Mouse (Mus musculus) midbrain, embryonic 15.5 days (tissue): ENCODE measurements around the gene Glis3. TPM values are rescaled to one million over a fixed set of nuclear protein-coding genes. Genes with fewer than 3 reads are reported as not detected.

ENCODE experiments used
- ATAC-seq: fragments of 200-750 bp; cut with Nextera tagmentation; replicated peaks from 2 replicates; pipeline ENCODE4 v1.8.0; 2017; ENCODE audit warnings: moderate TSS enrichment
- H3K27ac ChIP-seq: fragments of 300-500 bp; sonication (generic); 2 replicates; pipeline ENCODE4 v1.5.1; 2015; ENCODE audit warnings: mild to moderate bottlenecking, inconsistent platforms
- H3K27me3 ChIP-seq: fragments of 300-500 bp; sonication (generic); replicated peaks from 2 replicates; pipeline ENCODE4 v1.6.1; 2015; ENCODE audit warnings: inconsistent platforms
- H3K36me3 ChIP-seq: fragments of 300-500 bp; sonication (generic); replicated peaks from 2 replicates; pipeline ENCODE4 v1.6.1; 2015; ENCODE audit warnings: inconsistent platforms
- H3K4me1 ChIP-seq: fragments of 300-500 bp; sonication (generic); 2 replicates; pipeline ENCODE4 v1.6.1; 2015; ENCODE audit warnings: inconsistent platforms
- H3K4me2 ChIP-seq: fragments of 300-500 bp; sonication (generic); 2 replicates; pipeline ENCODE4 v1.6.1; 2015; ENCODE audit warnings: inconsistent platforms, mild to moderate bottlenecking, moderate library complexity
- H3K4me3 ChIP-seq: fragments of 300-500 bp; sonication (generic); 2 replicates; pipeline ENCODE4 v1.5.1; 2015; ENCODE audit warnings: mild to moderate bottlenecking, inconsistent platforms
- H3K9ac ChIP-seq: fragments of 300-500 bp; sonication (generic); 2 replicates; pipeline ENCODE4 v1.6.1; 2015; ENCODE audit warnings: mild to moderate bottlenecking, inconsistent platforms
- H3K9me3 ChIP-seq: fragments of 300-500 bp; sonication (generic); 2 replicates; pipeline ENCODE4 v1.6.1; 2016; ENCODE audit warnings: inconsistent platforms
- WGBS: fragments of 180-500 bp; shearing (Covaris S2); methylation state at CpG from one replicate; pipeline ENCODE4 v1.1.7; 2015; ENCODE audit warnings: mixed read lengths; 5-methylcytosine and 5-hydroxymethylcytosine counted together
- polyA plus RNA-seq: library from polyadenylated mRNA; unstranded; fragments of >200 nt; fragmentation: Nextera tagmentation; extraction: Ambion mirVana; gene quantifications from 2 replicates; pipeline ENCODE4 v1.2.1, GENCODE M21; 2015

Gene Glis3
- polyA plus RNA-seq, 1 experiment from 2014 or later: 3.3 TPM

GRCm38 (mm10) chr19:28383425-28383824 lies 296.5 kb downstream of the Glis3 start:
- 77% methylated on average over 5 of the region's 5 CpGs for WGBS
- Histone ChIP-seq H3K27me3 (no peaks in the 10 kb centered on the region), H3K9me3 (no peaks in the 10 kb centered on the region), H3K4me1 (peaks cover 14% of the 10 kb centered on the region), H3K4me2 (no peak overlapping the region), H3K4me3 (no peak overlapping the region), H3K27ac (no peak overlapping the region), H3K9ac (no peak overlapping the region), H3K36me3 (no peaks in the 10 kb centered on the region)
- ATAC-seq: no peak

GRCm38 (mm10) chr19:28382168-28382911 lies 297.5 kb downstream of the Glis3 start:
- Histone ChIP-seq H3K4me2 (no peak overlapping the region), H3K27ac (0 out of 2 replicates have a peak overlapping the region, but pooled peaks have one; percentile 24)
- ATAC-seq: peak; percentile 80

GRCm38 (mm10) chr19:28381441-28381840 lies 298.4 kb downstream of the Glis3 start:
- no peaks in the 10 kb centered on the region for H3K27me3 ChIP-seq
- H3K27ac ChIP-seq: no peak overlapping the region
- H3K4me2 ChIP-seq: no peak overlapping the region
- no peak for ATAC-seq
- 39% methylated on average over 9 of the region's 9 CpGs for WGBS
- peaks cover 14% of the 10 kb centered on the region for H3K4me1 ChIP-seq
- no peaks in the 10 kb centered on the region for H3K36me3 ChIP-seq
- H3K9ac ChIP-seq: no peak overlapping the region
- no peak overlapping the region for H3K4me3 ChIP-seq
- no peaks in the 10 kb centered on the region for H3K9me3 ChIP-seq

More at GRCm38 (mm10) chr19:28382168-28382911, 297.5 kb downstream of the Glis3 start:
- H3K4me3 ChIP-seq: no peak overlapping the region
- peaks cover 14% of the 10 kb centered on the region for H3K4me1 ChIP-seq
- H3K9ac ChIP-seq: no peak overlapping the region
- no peaks in the 10 kb centered on the region for H3K9me3 ChIP-seq
- 17% methylated on average over 10 of the region's 10 CpGs for WGBS
- no peaks in the 10 kb centered on the region for H3K27me3 ChIP-seq
- H3K36me3 ChIP-seq: no peaks in the 10 kb centered on the region

GRCm38 (mm10) chr19:28380691-28381262 lies 299.1 kb downstream of the Glis3 start:
- Histone ChIP-seq H3K4me1 (peaks cover 14% of the 10 kb centered on the region), H3K4me3 (no peak overlapping the region), H3K4me2 (no peak overlapping the region), H3K27ac (no peak overlapping the region), H3K9me3 (no peaks in the 10 kb centered on the region), H3K9ac (no peak overlapping the region), H3K27me3 (no peaks in the 10 kb centered on the region; the same call in 1 of the 2 replicates), H3K36me3 (no peaks in the 10 kb centered on the region)
- WGBS: 45% methylated on average over 9 of the region's 9 CpGs
- no peak for ATAC-seq

- Histone ChIP-seq H3K36me3 (no peaks in the 10 kb centered on the region), H3K27me3 (no peaks in the 10 kb centered on the region; the same call in 1 of the 2 replicates), H3K27ac (no peak overlapping the region), H3K4me3 (no peak overlapping the region), H3K4me1 (peaks cover 11% of the 10 kb centered on the region), H3K4me2 (no peak overlapping the region), H3K9ac (no peak overlapping the region), H3K9me3 (no peaks in the 10 kb centered on the region)
- WGBS: 85% methylated on average over 5 of the region's 5 CpGs
- no peak for ATAC-seq
These were observed 302.0 kb downstream of the Glis3 start for GRCm38 (mm10) chr19:28377788-28378295.

DNA sequence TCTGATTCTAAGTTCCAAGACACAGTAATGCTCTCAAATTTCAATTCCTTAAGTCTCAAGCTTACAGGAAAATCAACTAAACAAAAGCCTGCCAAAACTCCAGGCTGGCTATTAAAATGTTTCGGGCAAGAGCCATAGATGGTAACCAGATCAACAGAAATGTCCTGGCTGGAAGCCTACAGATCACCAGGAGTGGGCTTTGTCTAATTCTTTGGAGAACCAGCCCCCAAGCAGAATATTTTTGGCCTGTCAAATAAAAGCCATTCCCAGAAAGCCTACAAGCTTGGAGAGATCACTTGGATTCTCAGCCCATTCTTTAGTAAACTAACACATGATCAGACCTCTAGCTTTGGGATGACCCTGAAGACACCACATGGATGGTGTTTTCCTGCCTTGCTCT lies 303.5 kb downstream of the Glis3 start:
- 72% methylated on average over 1 of the region's 1 CpGs for WGBS
- Histone ChIP-seq H3K4me3 (no peak overlapping the region), H3K9me3 (no peaks in the 10 kb centered on the region), H3K4me2 (no peak overlapping the region), H3K27me3 (no peaks in the 10 kb centered on the region; the same call in 1 of the 2 replicates), H3K4me1 (no peaks in the 10 kb centered on the region), H3K27ac (no peak overlapping the region), H3K36me3 (no peaks in the 10 kb centered on the region), H3K9ac (no peak overlapping the region)
- no peak for ATAC-seq

GRCm38 (mm10) chr19:28375746-28376145 lies 304.1 kb downstream of the Glis3 start:
- Histone ChIP-seq H3K4me1 (no peaks in the 10 kb centered on the region), H3K9ac (no peak overlapping the region), H3K27me3 (no peaks in the 10 kb centered on the region; the same call in 1 of the 2 replicates), H3K27ac (no peak overlapping the region), H3K36me3 (no peaks in the 10 kb centered on the region), H3K4me3 (no peak overlapping the region), H3K9me3 (no peaks in the 10 kb centered on the region), H3K4me2 (no peak overlapping the region)
- ATAC-seq: no peak
- 88% methylated on average over 2 of the region's 2 CpGs for WGBS

DNA sequence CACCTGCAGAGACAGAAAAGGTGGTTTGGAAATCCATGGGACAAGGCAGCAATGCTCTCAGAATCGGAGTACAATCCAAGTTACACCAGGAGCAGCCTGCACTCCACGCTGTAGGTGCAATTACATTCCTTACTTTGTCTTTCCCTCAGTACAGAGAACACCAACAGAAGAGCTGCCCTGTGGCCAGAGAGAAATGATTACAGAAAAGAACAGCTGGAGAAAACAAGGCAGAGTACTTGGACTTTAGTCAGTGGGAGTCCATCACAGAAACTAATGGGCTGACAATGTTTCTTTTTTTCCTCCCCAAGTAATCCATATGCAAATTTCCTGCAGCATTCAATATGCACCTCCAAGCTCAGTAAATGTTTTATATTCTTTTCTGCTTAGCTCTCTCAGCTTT lies 305.4 kb downstream of the Glis3 start:
- no peaks in the 10 kb centered on the region for H3K4me1 ChIP-seq
- no peaks in the 10 kb centered on the region for H3K9me3 ChIP-seq
- no peak overlapping the region for H3K4me2 ChIP-seq
- no peak overlapping the region for H3K27ac ChIP-seq
- H3K9ac ChIP-seq: no peak overlapping the region
- ATAC-seq: no peak
- peaks cover 4% of the 10 kb centered on the region; the same call in 1 of the 2 replicates for H3K27me3 ChIP-seq
- H3K36me3 ChIP-seq: no peaks in the 10 kb centered on the region
- H3K4me3 ChIP-seq: no peak overlapping the region
- 52% methylated on average over 2 of the region's 2 CpGs for WGBS

DNA sequence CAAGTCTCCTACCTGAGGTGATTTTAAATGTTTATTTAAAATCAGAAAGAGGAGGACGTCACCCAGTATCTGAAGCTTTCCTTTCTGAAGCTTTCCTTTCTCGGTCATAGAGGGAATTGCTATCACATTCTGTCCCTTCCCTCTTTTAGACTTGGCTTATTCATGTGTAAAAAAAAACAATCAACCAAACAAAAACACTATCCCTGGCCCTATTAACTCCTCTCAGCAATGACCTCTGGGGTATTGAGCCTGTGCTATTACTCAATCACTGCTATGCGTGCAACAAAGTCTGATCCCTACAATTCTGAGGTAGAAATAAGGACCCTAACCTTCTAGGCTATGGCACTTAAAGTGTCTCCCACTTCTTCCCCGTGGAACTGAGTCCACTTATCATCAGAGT lies 311.7 kb downstream of the Glis3 start:
- H3K9me3 ChIP-seq: no peaks in the 10 kb centered on the region
- H3K27me3 ChIP-seq: 0 out of 2 replicates have a peak, but pooled peaks cover 4% of the 10 kb centered on the region
- no peak overlapping the region for H3K4me2 ChIP-seq
- H3K4me3 ChIP-seq: no peak overlapping the region
- no peak for ATAC-seq
- H3K27ac ChIP-seq: no peak overlapping the region
- H3K9ac ChIP-seq: no peak overlapping the region
- 77% methylated on average over 4 of the region's 4 CpGs for WGBS
- no peaks in the 10 kb centered on the region for H3K4me1 ChIP-seq
- no peaks in the 10 kb centered on the region for H3K36me3 ChIP-seq

DNA sequence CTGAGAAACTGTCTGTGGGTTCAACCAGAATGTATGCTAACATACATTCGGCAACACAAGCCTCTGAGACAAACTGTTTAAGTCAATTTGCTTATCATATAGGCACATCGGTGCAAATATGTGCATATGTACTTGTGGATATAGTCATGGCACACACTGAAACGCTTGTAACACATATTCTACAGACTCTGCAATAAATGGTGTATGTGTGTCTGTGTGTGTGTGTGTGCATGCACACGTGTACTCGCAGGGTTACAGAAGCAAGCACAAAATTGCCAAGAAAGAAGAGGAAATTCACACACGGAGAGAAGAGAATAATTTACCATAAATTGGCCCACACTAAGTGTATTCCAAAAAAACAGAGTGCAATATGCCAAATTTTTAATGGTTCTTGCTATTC lies 312.6 kb downstream of the Glis3 start:
- no peak overlapping the region for H3K9ac ChIP-seq
- no peaks in the 10 kb centered on the region for H3K4me1 ChIP-seq
- no peaks in the 10 kb centered on the region for H3K9me3 ChIP-seq
- H3K27ac ChIP-seq: no peak overlapping the region
- no peak for ATAC-seq
- no peak overlapping the region for H3K4me3 ChIP-seq
- 0 out of 2 replicates have a peak, but pooled peaks cover 4% of the 10 kb centered on the region for H3K27me3 ChIP-seq
- no peak overlapping the region for H3K4me2 ChIP-seq
- H3K36me3 ChIP-seq: no peaks in the 10 kb centered on the region
- 85% methylated on average over 6 of the region's 6 CpGs for WGBS

GRCm38 (mm10) chr19:28366766-28367165 lies 313.1 kb downstream of the Glis3 start:
- H3K27ac ChIP-seq: no peak overlapping the region
- H3K4me3 ChIP-seq: no peak overlapping the region
- no peaks in the 10 kb centered on the region for H3K4me1 ChIP-seq
- ATAC-seq: no peak
- H3K9me3 ChIP-seq: no peaks in the 10 kb centered on the region
- H3K9ac ChIP-seq: no peak overlapping the region
- 92% methylated on average over 1 of the region's 1 CpGs for WGBS
- no peaks in the 10 kb centered on the region for H3K36me3 ChIP-seq
- H3K4me2 ChIP-seq: no peak overlapping the region
- 0 out of 2 replicates have a peak, but pooled peaks cover 4% of the 10 kb centered on the region for H3K27me3 ChIP-seq

DNA sequence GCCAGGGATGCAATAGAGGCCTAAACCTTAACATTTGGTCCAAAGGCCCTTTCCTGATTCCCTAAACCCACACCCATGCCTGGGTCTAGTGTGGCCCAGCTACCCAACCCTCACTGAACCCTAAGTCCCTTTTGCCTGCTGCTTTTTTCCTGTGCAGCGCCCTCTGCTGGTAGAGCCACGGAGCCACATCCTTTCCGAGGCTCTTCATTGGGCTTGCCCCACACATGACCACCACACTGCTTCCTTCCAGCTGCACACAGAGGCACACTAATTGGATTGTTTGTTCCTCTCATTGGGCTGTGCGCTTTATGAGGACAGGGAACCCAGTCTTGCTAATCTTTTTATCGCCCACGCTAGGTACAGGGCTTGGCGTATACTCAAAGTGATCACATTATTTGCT lies 314.0 kb downstream of the Glis3 start:
- Histone ChIP-seq H3K4me3 (no peak overlapping the region), H3K4me1 (no peaks in the 10 kb centered on the region), H3K27ac (no peak overlapping the region), H3K36me3 (no peaks in the 10 kb centered on the region), H3K9me3 (no peaks in the 10 kb centered on the region), H3K27me3 (0 out of 2 replicates have a peak, but pooled peaks cover 4% of the 10 kb centered on the region), H3K4me2 (no peak overlapping the region), H3K9ac (no peak overlapping the region)
- ATAC-seq: no peak
- WGBS: 42% methylated on average over 7 of the region's 7 CpGs
